Mouse (Mus musculus): ENCODE results near the gene Slc1a2. TPM values are rescaled to one million over a fixed set of nuclear protein-coding genes. Genes with fewer than 3 reads are reported as not detected.

Gene Slc1a2
- polyA plus RNA-seq, 1 experiment from 2014 or later = 0.27 TPM

- no peaks in the 10 kb centered on the region for H3K4me1 ChIP-seq (replicated peaks; ENCODE audit: control insufficient read depth, insufficient read depth, low read length)
- no peak overlapping the region for H3K4me2 ChIP-seq (replicated peaks; ENCODE audit: low read depth)
- no peaks in the 10 kb centered on the region for H3K27me3 ChIP-seq (replicated peaks; ENCODE audit: control insufficient read depth, insufficient read depth, low read length)
- H3K9me3 ChIP-seq (ENCODE audit: control insufficient read depth) = no peaks in the 10 kb centered on the region
- H3K36me3 ChIP-seq (ENCODE audit: control insufficient read depth, insufficient read depth) = no peaks in the 10 kb centered on the region
- ATAC-seq = no peak
- H3K9ac ChIP-seq (ENCODE audit: low read depth, low read length) = no peak overlapping the region
- H3K4me3 ChIP-seq (ENCODE audit: low read depth, low read length) = no peak overlapping the region
- no peak for TF ChIP-seq CTCF (IDR thresholded peaks at IDR 0.05; ENCODE audit: low read depth)
- no peak overlapping the region for H3K27ac ChIP-seq (ENCODE audit: low read depth, low read length)
- WGBS = 93% methylated on average over 1 of the region's 1 CpGs
Measured at GRCm38 (mm10) chr2:102624538-102624937, 33.9 kb upstream of the Slc1a2 start.

- Histone ChIP-seq H3K9me3 (ENCODE audit: control insufficient read depth) (no peaks in the 10 kb centered on the region), H3K9ac (ENCODE audit: low read depth, low read length) (no peak overlapping the region), H3K4me2 (replicated peaks; ENCODE audit: low read depth) (no peak overlapping the region), H3K36me3 (ENCODE audit: control insufficient read depth, insufficient read depth) (no peaks in the 10 kb centered on the region), H3K4me3 (ENCODE audit: low read depth, low read length) (no peak overlapping the region), H3K4me1 (replicated peaks; ENCODE audit: control insufficient read depth, insufficient read depth, low read length) (no peaks in the 10 kb centered on the region), H3K27me3 (replicated peaks; ENCODE audit: control insufficient read depth, insufficient read depth, low read length) (no peaks in the 10 kb centered on the region), H3K27ac (ENCODE audit: low read depth, low read length) (no peak overlapping the region)
- 92% methylated on average over 4 of the region's 4 CpGs for WGBS
- no peak for TF ChIP-seq CTCF (IDR thresholded peaks at IDR 0.05; ENCODE audit: low read depth)
- ATAC-seq = no peak
Measured at GRCm38 (mm10) chr2:102632361-102632760, 26.1 kb upstream of the Slc1a2 start.

- no peak for TF ChIP-seq CTCF (IDR thresholded peaks at IDR 0.05; ENCODE audit: low read depth)
- Histone ChIP-seq H3K4me1 (replicated peaks; ENCODE audit: control insufficient read depth, insufficient read depth, low read length) (no peaks in the 10 kb centered on the region), H3K36me3 (ENCODE audit: control insufficient read depth, insufficient read depth) (no peaks in the 10 kb centered on the region; the same call in 1 of the 2 replicates), H3K27me3 (replicated peaks; ENCODE audit: control insufficient read depth, insufficient read depth, low read length) (no peaks in the 10 kb centered on the region), H3K27ac (ENCODE audit: low read depth, low read length) (no peak overlapping the region), H3K4me2 (replicated peaks; ENCODE audit: low read depth) (no peak overlapping the region), H3K9me3 (ENCODE audit: control insufficient read depth) (no peaks in the 10 kb centered on the region), H3K4me3 (ENCODE audit: low read depth, low read length) (no peak overlapping the region), H3K9ac (ENCODE audit: low read depth, low read length) (no peak overlapping the region)
- no peak for ATAC-seq
- WGBS = 88% methylated on average over 1 of the region's 1 CpGs
Measured at GRCm38 (mm10) chr2:102634010-102634409, 24.4 kb upstream of the Slc1a2 start.

GRCm38 (mm10) chr2:102635523-102636060 lies 22.9 kb upstream of the Slc1a2 start:
- Histone ChIP-seq H3K4me1 (replicated peaks; ENCODE audit: control insufficient read depth, insufficient read depth, low read length) (no peaks in the 10 kb centered on the region), H3K4me2 (replicated peaks; ENCODE audit: low read depth) (no peak overlapping the region), H3K9ac (ENCODE audit: low read depth, low read length) (no peak overlapping the region), H3K4me3 (ENCODE audit: low read depth, low read length) (no peak overlapping the region), H3K36me3 (ENCODE audit: control insufficient read depth, insufficient read depth) (no peaks in the 10 kb centered on the region; the same call in 1 of the 2 replicates), H3K27ac (ENCODE audit: low read depth, low read length) (no peak overlapping the region), H3K9me3 (ENCODE audit: control insufficient read depth) (no peaks in the 10 kb centered on the region), H3K27me3 (replicated peaks; ENCODE audit: control insufficient read depth, insufficient read depth, low read length) (no peaks in the 10 kb centered on the region)
- 83% methylated on average over 3 of the region's 3 CpGs for whole genome bisulfite sequencing
- no peak for ATAC-seq
- TF ChIP-seq CTCF (IDR thresholded peaks at IDR 0.05; ENCODE audit: low read depth) = no peak

- Histone ChIP-seq H3K4me2 (replicated peaks; ENCODE audit: low read depth) (no peak overlapping the region), H3K9ac (ENCODE audit: low read depth, low read length) (no peak overlapping the region), H3K27me3 (replicated peaks; ENCODE audit: control insufficient read depth, insufficient read depth, low read length) (no peaks in the 10 kb centered on the region), H3K27ac (ENCODE audit: low read depth, low read length) (no peak overlapping the region), H3K36me3 (ENCODE audit: control insufficient read depth, insufficient read depth) (no peaks in the 10 kb centered on the region; the same call in 1 of the 2 replicates), H3K9me3 (ENCODE audit: control insufficient read depth) (no peaks in the 10 kb centered on the region), H3K4me1 (replicated peaks; ENCODE audit: control insufficient read depth, insufficient read depth, low read length) (no peaks in the 10 kb centered on the region), H3K4me3 (ENCODE audit: low read depth, low read length) (no peak overlapping the region)
- ATAC-seq = no peak
- WGBS = 91% methylated on average over 7 of the region's 7 CpGs
- TF ChIP-seq CTCF (IDR thresholded peaks at IDR 0.05; ENCODE audit: low read depth) = no peak
Measured at GRCm38 (mm10) chr2:102636116-102636600, 22.3 kb upstream of the Slc1a2 start.

- Histone ChIP-seq H3K36me3 (ENCODE audit: control insufficient read depth, insufficient read depth) (no peaks in the 10 kb centered on the region; the same call in 1 of the 2 replicates), H3K27me3 (replicated peaks; ENCODE audit: control insufficient read depth, insufficient read depth, low read length) (no peaks in the 10 kb centered on the region), H3K4me1 (replicated peaks; ENCODE audit: control insufficient read depth, insufficient read depth, low read length) (no peaks in the 10 kb centered on the region; the same call in 1 of the 2 replicates), H3K9ac (ENCODE audit: low read depth, low read length) (no peak overlapping the region), H3K4me2 (replicated peaks; ENCODE audit: low read depth) (no peak overlapping the region), H3K4me3 (ENCODE audit: low read depth, low read length) (no peak overlapping the region), H3K9me3 (ENCODE audit: control insufficient read depth) (no peaks in the 10 kb centered on the region), H3K27ac (ENCODE audit: low read depth, low read length) (no peak overlapping the region)
- WGBS = 69% methylated on average over 5 of the region's 5 CpGs
- TF ChIP-seq CTCF (IDR thresholded peaks at IDR 0.05; ENCODE audit: low read depth) = no peak
- no peak for ATAC-seq
Measured at GRCm38 (mm10) chr2:102638140-102638539, 20.3 kb upstream of the Slc1a2 start.
